Mouse (Mus musculus) forebrain, embryonic 16.5 days (tissue): ENCODE measurements around the gene Tubgcp2. TPM values are rescaled to one million over a fixed set of nuclear protein-coding genes. Genes with fewer than 3 reads are reported as not detected.
A peak's percentile ranks its signal among the peaks of the same experiment; 100 is the strongest.

Experiments
- ATAC-seq: fragments of 200-750 bp; cut with Nextera tagmentation; 2 replicates; pipeline ENCODE4 v1.8.0; 2017; ENCODE audit warnings: mild to moderate bottlenecking, moderate library complexity
- H3K27ac ChIP-seq: fragments of 300-500 bp; sonication (generic); 2 replicates; pipeline ENCODE4 v1.5.1; 2014; ENCODE audit warnings: low read length, control low read depth
- H3K27me3 ChIP-seq: fragments of 300-500 bp; sonication (generic); replicated peaks from 2 replicates; pipeline ENCODE4 v1.6.1; 2014; ENCODE audit warnings: low read length; ENCODE audit not compliant: control insufficient read depth, insufficient read depth
- H3K36me3 ChIP-seq: fragments of 300-500 bp; sonication (generic); 2 replicates; pipeline ENCODE4 v1.6.1; 2014; ENCODE audit not compliant: control insufficient read depth, insufficient read depth
- H3K4me1 ChIP-seq: fragments of 300-500 bp; sonication (generic); replicated peaks from 2 replicates; pipeline ENCODE4 v1.6.1; 2014; ENCODE audit warnings: low read length; ENCODE audit not compliant: control insufficient read depth, insufficient read depth
- H3K4me2 ChIP-seq: fragments of 300-500 bp; sonication (generic); 2 replicates; pipeline ENCODE4 v1.6.1; 2014; ENCODE audit warnings: mild to moderate bottlenecking, low read length, control low read depth
- H3K4me3 ChIP-seq: fragments of 300-500 bp; sonication (generic); replicated peaks from 2 replicates; pipeline ENCODE4 v1.5.1; 2014; ENCODE audit warnings: mild to moderate bottlenecking, low read length, control low read depth
- H3K9ac ChIP-seq: fragments of 300-500 bp; sonication (generic); replicated peaks from 2 replicates; pipeline ENCODE4 v1.6.1; 2014; ENCODE audit warnings: low read depth, low read length, control low read depth
- H3K9me3 ChIP-seq: fragments of 300-500 bp; sonication (generic); 2 replicates; pipeline ENCODE4 v1.6.1; 2016; ENCODE audit warnings: low read length; ENCODE audit not compliant: control insufficient read depth
- WGBS: fragments of 180-500 bp; shearing (Covaris S2); extraction: QIAGEN DNeasy Blood & Tissue Kit; methylation state at CpG from one replicate; pipeline ENCODE4 v1.1.7; 2014; 5-methylcytosine and 5-hydroxymethylcytosine counted together
- polyA plus RNA-seq: library from polyadenylated mRNA; unstranded; fragments of >200 nt; fragmentation: Nextera tagmentation; extraction: Ambion mirVana; gene quantifications from 2 replicates; pipeline ENCODE4 v1.2.1, GENCODE M21; 2015

Tubgcp2 gene
- polyA plus RNA-seq, 1 experiment from 2014 or later: 72.7 TPM

GRCm38 (mm10) chr7:139975471-139975870 lies 61.0 kb downstream of the Tubgcp2 start:
- Histone ChIP-seq H3K9me3 (no peaks in the 10 kb centered on the region), H3K4me3 (no peak overlapping the region), H3K9ac (no peak overlapping the region), H3K36me3 (no peaks in the 10 kb centered on the region), H3K27me3 (no peaks in the 10 kb centered on the region), H3K4me1 (peaks cover 11% of the 10 kb centered on the region), H3K27ac (no peak overlapping the region), H3K4me2 (no peak overlapping the region)
- WGBS: 52% methylated on average over 5 of the region's 5 CpGs
- ATAC-seq: no peak

- Histone ChIP-seq H3K4me2 (no peak overlapping the region), H3K36me3 (no peaks in the 10 kb centered on the region), H3K9ac (no peak overlapping the region), H3K27ac (no peak overlapping the region), H3K9me3 (no peaks in the 10 kb centered on the region), H3K27me3 (no peaks in the 10 kb centered on the region), H3K4me1 (peaks cover 11% of the 10 kb centered on the region), H3K4me3 (no peak overlapping the region)
- no peak for ATAC-seq
- 90% methylated on average over 10 of the region's 10 CpGs for WGBS
Measured at GRCm38 (mm10) chr7:139974307-139974706, 62.2 kb downstream of the Tubgcp2 start.

DNA sequence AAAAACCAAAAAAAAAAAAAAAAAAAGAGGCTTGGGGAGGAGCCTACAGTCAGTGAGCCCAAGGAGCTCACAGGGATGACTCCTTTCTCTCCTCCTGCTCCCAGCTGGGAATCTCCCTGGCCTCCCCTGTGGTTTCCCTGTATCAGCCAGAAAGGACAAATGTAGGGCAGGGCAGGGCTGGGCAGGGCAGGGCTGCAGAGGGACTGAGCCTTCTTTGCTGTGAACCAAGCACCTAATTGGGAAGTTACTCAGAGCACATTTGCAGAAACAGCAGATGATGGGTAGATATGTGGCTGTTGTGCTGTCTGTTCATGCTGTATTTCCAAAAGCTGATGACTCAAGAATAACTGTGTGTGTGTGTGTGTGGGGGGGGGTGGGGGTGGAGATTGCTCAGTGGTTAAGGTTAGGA lies 63.5 kb downstream of the Tubgcp2 start:
- Histone ChIP-seq H3K9me3 (no peaks in the 10 kb centered on the region), H3K4me1 (peaks cover 1% of the 10 kb centered on the region; the same call in 1 of the 2 replicates), H3K4me3 (no peak overlapping the region), H3K27ac (no peak overlapping the region), H3K9ac (no peak overlapping the region), H3K27me3 (peaks cover 3% of the 10 kb centered on the region), H3K36me3 (no peaks in the 10 kb centered on the region), H3K4me2 (no peak overlapping the region)
- ATAC-seq: no peak

- Histone ChIP-seq H3K4me1 (no peaks in the 10 kb centered on the region), H3K9me3 (no peaks in the 10 kb centered on the region), H3K4me3 (no peak overlapping the region), H3K4me2 (no peak overlapping the region), H3K27me3 (peaks cover 3% of the 10 kb centered on the region), H3K9ac (no peak overlapping the region), H3K27ac (no peak overlapping the region), H3K36me3 (no peaks in the 10 kb centered on the region)
- ATAC-seq: no peak
- WGBS: 71% methylated on average over 6 of the region's 6 CpGs
Measured at GRCm38 (mm10) chr7:139971436-139971835, 65.0 kb downstream of the Tubgcp2 start.

- no peaks in the 10 kb centered on the region for H3K4me1 ChIP-seq
- WGBS: 75% methylated on average over 5 of the region's 5 CpGs
- no peak overlapping the region for H3K4me2 ChIP-seq
- ATAC-seq: no peak
- no peak overlapping the region for H3K27ac ChIP-seq
- peaks cover 3% of the 10 kb centered on the region for H3K27me3 ChIP-seq
- no peaks in the 10 kb centered on the region for H3K36me3 ChIP-seq
- no peak overlapping the region for H3K9ac ChIP-seq
- H3K4me3 ChIP-seq: no peak overlapping the region
- no peaks in the 10 kb centered on the region for H3K9me3 ChIP-seq
Measured at GRCm38 (mm10) chr7:139970979-139971378, 65.5 kb downstream of the Tubgcp2 start.

- Histone ChIP-seq H3K4me2 (no peak overlapping the region), H3K4me3 (no peak overlapping the region), H3K9ac (no peak overlapping the region), H3K27me3 (peaks cover 3% of the 10 kb centered on the region), H3K27ac (no peak overlapping the region), H3K36me3 (no peaks in the 10 kb centered on the region), H3K9me3 (no peaks in the 10 kb centered on the region), H3K4me1 (no peaks in the 10 kb centered on the region)
- WGBS: 85% methylated on average over 10 of the region's 10 CpGs
- no peak for ATAC-seq
Measured at GRCm38 (mm10) chr7:139970216-139970919, 66.1 kb downstream of the Tubgcp2 start.

- peak; percentile 58; the same call in 1 of the 2 replicates for ATAC-seq
- no peak overlapping the region for H3K4me2 ChIP-seq
Measured at GRCm38 (mm10) chr7:139969348-139970130, 66.9 kb downstream of the Tubgcp2 start.

DNA sequence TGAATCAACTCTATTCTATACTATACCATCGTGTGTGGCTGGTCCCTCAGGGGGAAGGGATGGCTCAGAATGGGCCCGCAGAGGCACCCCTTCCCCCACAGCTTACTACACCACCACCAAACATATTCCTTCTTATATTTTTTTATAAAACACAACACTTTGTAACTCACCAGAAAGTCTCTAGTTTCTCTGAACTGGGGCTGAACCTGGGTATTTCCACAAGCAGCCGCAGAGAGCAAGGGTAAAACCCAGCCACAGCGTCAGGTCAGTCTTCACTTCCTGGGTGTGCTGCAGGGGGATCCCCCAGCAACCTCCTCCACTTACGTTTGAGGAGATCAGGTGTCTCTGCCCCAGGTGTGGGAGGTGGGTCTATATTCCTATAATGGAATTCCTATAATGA lies 68.0 kb downstream of the Tubgcp2 start:
- ATAC-seq: no peak
- WGBS: 44% methylated on average over 5 of the region's 5 CpGs
- no peaks in the 10 kb centered on the region for H3K9me3 ChIP-seq
- no peak overlapping the region for H3K4me2 ChIP-seq
- H3K27me3 ChIP-seq: peaks cover 3% of the 10 kb centered on the region
- no peak overlapping the region for H3K27ac ChIP-seq
- no peak overlapping the region for H3K9ac ChIP-seq
- no peaks in the 10 kb centered on the region for H3K36me3 ChIP-seq
- no peaks in the 10 kb centered on the region for H3K4me1 ChIP-seq
- H3K4me3 ChIP-seq: no peak overlapping the region

More at GRCm38 (mm10) chr7:139969348-139970130, 66.9 kb downstream of the Tubgcp2 start:
- Histone ChIP-seq H3K4me3 (no peak overlapping the region), H3K27ac (no peak overlapping the region), H3K9me3 (no peaks in the 10 kb centered on the region), H3K9ac (no peak overlapping the region), H3K27me3 (peaks cover 3% of the 10 kb centered on the region), H3K36me3 (no peaks in the 10 kb centered on the region), H3K4me1 (no peaks in the 10 kb centered on the region)
- 35% methylated on average over 10 of the region's 10 CpGs for WGBS

DNA sequence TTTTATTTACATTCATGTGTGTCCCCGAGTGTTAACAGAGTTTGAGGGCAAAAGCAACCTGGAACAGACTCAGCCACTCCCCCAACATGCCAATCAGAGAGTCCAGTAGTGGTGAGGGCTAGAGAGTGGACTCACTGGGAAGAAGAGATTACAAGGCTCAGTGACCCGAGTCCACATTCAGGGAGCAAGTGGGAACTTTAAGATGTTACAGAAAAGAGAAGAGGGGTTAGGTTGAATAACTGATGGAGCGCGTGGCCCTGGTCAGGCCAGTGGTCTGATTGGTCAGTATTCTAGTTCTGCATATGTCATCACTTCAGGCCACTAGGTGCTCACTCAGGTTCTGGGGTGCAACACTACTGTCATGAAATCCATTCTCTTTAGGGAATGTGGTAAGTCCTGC lies 69.3 kb downstream of the Tubgcp2 start:
- Histone ChIP-seq H3K4me3 (no peak overlapping the region), H3K4me1 (no peaks in the 10 kb centered on the region), H3K4me2 (no peak overlapping the region), H3K36me3 (no peaks in the 10 kb centered on the region), H3K27ac (no peak overlapping the region), H3K27me3 (peaks cover 3% of the 10 kb centered on the region), H3K9ac (no peak overlapping the region), H3K9me3 (no peaks in the 10 kb centered on the region)
- ATAC-seq: no peak
- WGBS: 6% methylated on average over 4 of the region's 4 CpGs
